Mouse (Mus musculus) hindbrain, embryonic 11.5 days (tissue): Measurements from ENCODE around the gene Ethe1. TPM values are rescaled to one million over a fixed set of nuclear protein-coding genes. Genes with fewer than 3 reads are reported as not detected.
A peak's percentile ranks its signal among the peaks of the same experiment; 100 is the strongest.
"Not testable (repeated sequence)": the region's sequence is repeated elsewhere in the genome, so short reads cannot be mapped to it uniquely, and the experiment has no call there.

ENCODE experiments used
- ATAC-seq: fragments of 200-750 bp; cut with Nextera tagmentation; 2 replicates; pipeline ENCODE4 v1.8.0; 2017; ENCODE audit warnings: mild to moderate bottlenecking, moderate TSS enrichment, moderate library complexity; ENCODE audit not compliant: low FRiP score
- DNase-seq: peaks from one replicate; pipeline ENCODE4 v3.0.0-alpha.2; 2015; ENCODE audit warnings: low spot score
- H3K27ac ChIP-seq: fragments of 300-500 bp; sonication (generic); 2 replicates; pipeline ENCODE4 v1.5.1; 2014; ENCODE audit warnings: mild to moderate bottlenecking, low read depth, low read length
- H3K27me3 ChIP-seq: fragments of 300-500 bp; sonication (generic); 2 replicates; pipeline ENCODE4 v1.6.1; 2014; ENCODE audit warnings: mild to moderate bottlenecking, low read length, moderate library complexity, mixed read lengths; ENCODE audit not compliant: control insufficient read depth, insufficient read depth
- H3K36me3 ChIP-seq: fragments of 300-500 bp; sonication (generic); 2 replicates; pipeline ENCODE4 v1.6.1; 2014; ENCODE audit warnings: mild to moderate bottlenecking, low read length, moderate library complexity, mixed read lengths; ENCODE audit not compliant: control insufficient read depth, insufficient read depth
- H3K4me1 ChIP-seq: fragments of 300-500 bp; sonication (generic); replicated peaks from 2 replicates; pipeline ENCODE4 v1.6.1; 2014; ENCODE audit warnings: low read length, mixed read lengths; ENCODE audit not compliant: control insufficient read depth, insufficient read depth
- H3K4me2 ChIP-seq: fragments of 300-500 bp; sonication (generic); replicated peaks from 2 replicates; pipeline ENCODE4 v1.6.1; 2014; ENCODE audit warnings: mild to moderate bottlenecking, low read depth, low read length
- H3K4me3 ChIP-seq: fragments of 300-500 bp; sonication (generic); 2 replicates; pipeline ENCODE4 v1.5.1; 2014; ENCODE audit warnings: low read depth, low read length
- H3K9ac ChIP-seq: fragments of 300-500 bp; sonication (generic); 2 replicates; pipeline ENCODE4 v1.6.1; 2014; ENCODE audit warnings: low read depth, low read length
- H3K9me3 ChIP-seq: fragments of 300-500 bp; sonication (generic); 2 replicates; pipeline ENCODE4 v1.6.1; 2016; ENCODE audit warnings: low read length; ENCODE audit not compliant: control insufficient read depth
- WGBS: fragments of 180-500 bp; shearing (Covaris S2); extraction: QIAGEN DNeasy Blood & Tissue Kit; methylation state at CpG from one replicate; pipeline ENCODE4 v1.1.7; 2014; 5-methylcytosine and 5-hydroxymethylcytosine counted together
- polyA plus RNA-seq: library from polyadenylated mRNA; unstranded; fragments of >200 nt; fragmentation: Nextera tagmentation; extraction: Ambion mirVana; gene quantifications from 2 replicates; pipeline ENCODE4 v1.2.1, GENCODE M21; 2014

Ethe1 gene
- polyA plus RNA-seq, 1 experiment from 2014 or later = 19.8 TPM

- H3K4me2 ChIP-seq = no peak overlapping the region
- ATAC-seq (no peak), DNase-seq (no peak)
- peaks cover 6% of the 10 kb centered on the region for H3K4me1 ChIP-seq
- H3K36me3 ChIP-seq = no peaks in the 10 kb centered on the region
- no peak overlapping the region for H3K9ac ChIP-seq
- peaks cover 41% of the 10 kb centered on the region for H3K27me3 ChIP-seq
- H3K4me3 ChIP-seq = no peak overlapping the region
- 15% methylated on average over 7 of the region's 7 CpGs for WGBS
- no peak overlapping the region for H3K27ac ChIP-seq
- H3K9me3 ChIP-seq = no peaks in the 10 kb centered on the region
Measured at GRCm38 (mm10) chr7:24611709-24612108, 24.4 kb downstream of the Ethe1 start.

GRCm38 (mm10) chr7:24612308-24612910 lies 25.1 kb downstream of the Ethe1 start:
- H3K9me3 ChIP-seq = no peaks in the 10 kb centered on the region
- peak overlapping the region; percentile 13 for H3K4me2 ChIP-seq
- no peaks in the 10 kb centered on the region for H3K36me3 ChIP-seq
- H3K9ac ChIP-seq = no peak overlapping the region
- 4% methylated on average over 27 of the region's 27 CpGs for WGBS
- H3K27ac ChIP-seq = no peak overlapping the region
- ATAC-seq (no peak), DNase-seq (peak; percentile 41)
- H3K4me1 ChIP-seq = peaks cover 6% of the 10 kb centered on the region
- H3K4me3 ChIP-seq = 0 out of 2 replicates have a peak overlapping the region, but pooled peaks have one; percentile 8
- peaks cover 41% of the 10 kb centered on the region for H3K27me3 ChIP-seq

- WGBS = 72% methylated on average over 13 of the region's 13 CpGs
- ATAC-seq (no peak), DNase-seq (no peak)
- Histone ChIP-seq H3K4me2 (no peak overlapping the region), H3K27me3 (peaks cover 36% of the 10 kb centered on the region), H3K36me3 (no peaks in the 10 kb centered on the region), H3K27ac (no peak overlapping the region), H3K9ac (no peak overlapping the region), H3K9me3 (no peaks in the 10 kb centered on the region), H3K4me1 (peaks cover 6% of the 10 kb centered on the region), H3K4me3 (no peak overlapping the region)
Measured at GRCm38 (mm10) chr7:24614816-24615215, 27.5 kb downstream of the Ethe1 start.

GRCm38 (mm10) chr7:24617763-24618162 lies 30.4 kb downstream of the Ethe1 start:
- no peak overlapping the region for H3K4me3 ChIP-seq
- no peaks in the 10 kb centered on the region for H3K9me3 ChIP-seq
- 80% methylated on average over 8 of the region's 8 CpGs for WGBS
- H3K4me1 ChIP-seq = no peaks in the 10 kb centered on the region
- H3K9ac ChIP-seq = no peak overlapping the region
- H3K27me3 ChIP-seq = peaks cover 9% of the 10 kb centered on the region
- no peak for ATAC-seq
- no peak overlapping the region for H3K4me2 ChIP-seq
- no peak for DNase-seq
- no peak overlapping the region for H3K27ac ChIP-seq
- no peaks in the 10 kb centered on the region for H3K36me3 ChIP-seq

GRCm38 (mm10) chr7:24618374-24618773 lies 31.0 kb downstream of the Ethe1 start:
- not testable (repeated sequence) for H3K4me1 ChIP-seq, H3K4me3 ChIP-seq, H3K4me2 ChIP-seq, H3K27me3 ChIP-seq, ATAC-seq, H3K36me3 ChIP-seq, H3K9ac ChIP-seq, H3K27ac ChIP-seq, DNase-seq, H3K9me3 ChIP-seq
- WGBS = 94% methylated on average over 8 of the region's 8 CpGs

- H3K36me3 ChIP-seq = no peaks in the 10 kb centered on the region
- no peak overlapping the region for H3K27ac ChIP-seq
- ATAC-seq (no peak), DNase-seq (no peak)
- H3K9ac ChIP-seq = no peak overlapping the region
- no peaks in the 10 kb centered on the region for H3K4me1 ChIP-seq
- H3K9me3 ChIP-seq = no peaks in the 10 kb centered on the region
- no peaks in the 10 kb centered on the region for H3K27me3 ChIP-seq
- no peak overlapping the region for H3K4me3 ChIP-seq
- 43% methylated on average over 13 of the region's 13 CpGs for WGBS
- H3K4me2 ChIP-seq = no peak overlapping the region
Measured at GRCm38 (mm10) chr7:24619671-24620397, 32.5 kb downstream of the Ethe1 start.

- H3K36me3 ChIP-seq = no peaks in the 10 kb centered on the region
- no peak overlapping the region for H3K9ac ChIP-seq
- no peak for ATAC-seq
- 86% methylated on average over 3 of the region's 3 CpGs for WGBS
- H3K4me1 ChIP-seq = no peaks in the 10 kb centered on the region
- H3K9me3 ChIP-seq = no peaks in the 10 kb centered on the region
- no peak overlapping the region for H3K4me3 ChIP-seq
- no peak overlapping the region for H3K27ac ChIP-seq
- no peaks in the 10 kb centered on the region for H3K27me3 ChIP-seq
- H3K4me2 ChIP-seq = no peak overlapping the region
- no peak for DNase-seq
Measured at GRCm38 (mm10) chr7:24621193-24621592, 33.9 kb downstream of the Ethe1 start.

- WGBS = 79% methylated on average over 6 of the region's 6 CpGs
- no peak overlapping the region for H3K27ac ChIP-seq
- ATAC-seq = no peak
- no peaks in the 10 kb centered on the region for H3K36me3 ChIP-seq
- no peak overlapping the region for H3K9ac ChIP-seq
- no peak for DNase-seq
- H3K4me1 ChIP-seq = no peaks in the 10 kb centered on the region
- H3K27me3 ChIP-seq = no peaks in the 10 kb centered on the region
- no peaks in the 10 kb centered on the region for H3K9me3 ChIP-seq
- no peak overlapping the region for H3K4me3 ChIP-seq
- H3K4me2 ChIP-seq = no peak overlapping the region
Measured at GRCm38 (mm10) chr7:24622967-24623366, 35.6 kb downstream of the Ethe1 start.
